Mouse (Mus musculus) ovary, postnatal 10 days (tissue): ENCODE measurements around the gene Ccdc106.
A peak's percentile ranks its signal among the peaks of the same experiment; 100 is the strongest.
"Not testable (repeated sequence)": the region's sequence is repeated elsewhere in the genome, so short reads cannot be mapped to it uniquely, and the experiment has no call there.

Experiments
- DNase-seq: peaks from one replicate; pipeline ENCODE4 v3.0.0; 2022; ENCODE audit warnings: low spot score

The Ccdc106 gene

DNA sequence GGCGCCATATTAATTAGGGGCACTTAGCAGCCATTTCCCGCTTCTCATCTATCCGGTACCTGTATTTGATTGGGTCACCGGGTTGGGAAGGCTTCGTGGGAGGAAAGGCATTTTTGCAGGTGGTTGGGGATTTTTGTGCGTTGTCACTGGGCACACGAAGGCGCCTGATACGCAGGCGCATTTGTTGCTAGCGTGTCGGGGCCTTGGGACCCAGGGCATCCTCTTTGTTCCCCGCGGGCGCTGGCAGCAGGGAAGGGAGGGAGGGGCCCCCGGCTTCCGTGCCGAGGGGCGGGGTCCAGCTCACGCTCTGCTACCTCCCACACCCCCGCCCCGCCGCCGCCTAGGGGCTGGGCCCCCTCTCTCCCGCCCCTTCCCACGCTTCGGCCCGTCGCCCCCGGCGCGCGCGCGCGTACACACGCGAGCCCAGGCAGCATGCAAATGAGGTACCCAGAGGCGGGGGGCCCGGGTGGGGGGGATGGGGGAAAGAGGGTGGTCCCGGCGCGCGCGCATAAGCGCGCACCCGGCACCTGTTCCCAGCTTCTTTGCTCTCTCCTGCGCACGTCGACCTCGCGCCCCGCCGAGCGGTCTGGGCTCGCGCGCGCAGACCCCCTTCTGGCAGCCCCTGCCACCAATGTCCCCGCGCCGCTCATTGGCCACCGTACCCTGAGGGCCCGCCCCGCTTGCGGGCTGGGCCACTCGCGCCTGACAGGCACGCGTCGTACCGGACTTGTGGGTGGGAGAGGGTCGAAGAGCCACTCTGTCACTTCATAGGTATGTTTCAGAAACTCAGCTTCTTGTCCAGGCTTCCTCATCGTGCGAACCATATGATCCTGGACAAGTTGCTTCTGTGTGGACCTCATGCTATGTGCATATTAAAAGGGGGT, 5.0 kb upstream of the Ccdc106 start, which contains the start of gene Gm44973:
TSS of gene Gm44973 (plus strand) at position 379 of the 884 bp plus-strand sequence.
- peak; percentile 90 for DNase-seq

DNA sequence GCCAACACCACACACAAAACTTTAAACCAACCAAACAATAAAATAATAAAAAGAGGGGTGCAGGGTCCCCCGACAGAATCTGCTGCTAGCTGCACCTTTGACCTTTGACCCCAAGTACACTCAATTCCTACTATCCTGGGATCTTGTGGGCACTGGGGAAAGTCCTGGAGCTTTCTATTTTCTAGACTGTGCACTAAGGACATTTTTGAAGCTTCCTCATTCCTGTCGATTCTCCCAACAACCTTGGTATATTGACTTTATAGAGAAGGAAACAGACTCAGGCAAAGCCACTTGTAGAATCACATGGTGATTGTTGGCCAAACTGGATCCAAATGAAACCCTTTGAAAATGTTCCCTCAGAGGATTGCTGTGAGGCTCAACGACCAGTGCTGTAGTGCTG, 4.3 kb upstream of the Ccdc106 start:
- no peak for DNase-seq

DNA sequence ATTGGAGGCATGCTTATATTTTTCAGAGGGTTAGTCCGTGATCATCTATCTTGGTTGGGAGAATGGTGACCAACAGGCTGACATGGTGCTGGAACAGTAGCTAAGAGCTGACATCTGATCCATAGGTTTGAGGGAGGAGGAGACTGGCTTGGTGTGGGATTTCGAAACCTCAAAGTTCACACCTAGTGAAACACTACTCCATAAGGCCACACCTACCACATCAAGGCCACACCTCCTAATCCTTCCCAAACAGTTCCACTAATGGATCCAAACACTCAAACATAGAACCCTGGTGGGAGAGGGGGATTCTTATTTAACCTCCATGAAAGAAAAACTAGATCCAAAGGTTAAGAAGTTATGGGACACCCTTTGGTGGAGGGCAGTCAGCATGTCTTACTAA, 3.4 kb upstream of the Ccdc106 start:
- no peak for DNase-seq

DNA sequence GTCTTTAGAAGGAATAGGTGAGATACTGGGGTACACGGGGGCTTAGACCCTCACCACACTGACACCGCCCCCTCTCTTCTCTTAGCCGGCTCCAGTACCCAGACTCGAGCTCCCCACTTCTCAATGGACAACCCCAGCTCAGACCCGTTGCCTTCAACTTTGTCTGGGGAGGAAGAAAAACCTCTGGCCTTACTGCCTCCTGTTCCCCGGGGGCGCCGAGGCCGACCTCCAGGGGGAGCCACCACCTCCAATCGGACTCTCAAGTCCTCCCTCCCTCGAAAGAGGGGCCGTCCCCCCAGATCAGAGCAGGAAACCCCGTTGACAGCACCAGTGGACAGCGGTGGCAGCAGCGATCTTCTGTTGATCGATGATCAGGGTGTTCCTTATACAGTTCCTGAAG, 3.0 kb upstream of the Ccdc106 start:
- no peak for DNase-seq

DNA sequence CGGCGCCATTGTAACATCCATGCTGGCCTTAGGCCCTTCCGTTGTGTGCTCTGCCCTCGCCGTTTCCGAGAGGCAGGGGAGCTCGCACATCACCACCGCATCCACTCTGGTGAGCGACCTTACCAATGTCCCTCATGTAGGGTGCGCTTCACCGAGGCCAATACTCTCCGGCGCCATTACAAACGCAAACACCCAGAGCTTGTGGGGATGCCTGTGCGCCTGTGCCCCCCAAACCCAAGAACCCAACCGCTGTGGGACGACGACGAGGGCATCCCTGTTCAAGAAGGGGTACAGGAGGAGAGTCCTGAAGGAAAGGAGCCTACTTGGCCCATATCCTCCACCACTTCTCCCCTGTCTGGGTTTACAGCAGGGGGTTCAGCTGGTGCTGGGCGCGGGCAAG, 2.4 kb upstream of the Ccdc106 start:
- no peak for DNase-seq

DNA sequence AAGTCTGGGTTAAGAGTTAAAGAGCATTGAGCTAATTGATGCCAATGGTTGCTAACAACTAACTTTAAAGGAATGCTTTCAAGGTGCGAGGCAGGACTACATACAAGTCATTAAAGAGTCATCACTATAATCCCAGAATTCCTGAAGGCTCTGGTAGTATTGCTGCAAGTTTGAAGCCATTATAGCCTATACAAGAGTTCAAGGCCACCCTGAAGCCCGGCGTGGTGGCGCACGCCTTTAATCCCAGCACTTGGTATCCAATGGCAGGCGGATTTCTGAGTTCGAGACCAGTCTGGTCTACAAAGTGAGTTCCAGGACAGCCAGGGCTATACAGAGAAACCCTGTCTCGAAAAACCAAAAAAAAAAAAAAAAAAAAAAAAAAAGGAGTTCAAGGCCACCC, 777 bp upstream of the Ccdc106 start:
- not testable (repeated sequence) for DNase-seq

DNA sequence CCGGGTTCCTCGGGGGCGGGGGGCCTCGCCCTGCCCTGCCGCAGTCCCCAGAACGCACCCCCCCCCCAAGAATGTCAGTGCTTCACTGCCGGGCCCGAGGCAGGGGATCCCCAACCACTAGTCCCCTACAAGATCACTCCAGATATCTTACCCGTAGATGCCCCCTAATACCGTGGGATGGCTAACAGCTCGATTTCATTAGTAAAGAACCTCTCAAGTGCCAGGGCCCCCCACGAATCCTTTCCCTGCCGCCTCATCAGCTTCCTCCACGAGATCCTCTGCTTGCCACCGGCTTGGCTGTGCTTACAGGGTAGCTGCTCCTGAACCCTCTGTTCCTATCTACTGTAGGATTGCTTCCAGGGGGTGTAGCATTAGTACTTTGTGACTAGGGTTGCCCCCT, 332 bp downstream of the Ccdc106 start:
- no peak for DNase-seq

DNA sequence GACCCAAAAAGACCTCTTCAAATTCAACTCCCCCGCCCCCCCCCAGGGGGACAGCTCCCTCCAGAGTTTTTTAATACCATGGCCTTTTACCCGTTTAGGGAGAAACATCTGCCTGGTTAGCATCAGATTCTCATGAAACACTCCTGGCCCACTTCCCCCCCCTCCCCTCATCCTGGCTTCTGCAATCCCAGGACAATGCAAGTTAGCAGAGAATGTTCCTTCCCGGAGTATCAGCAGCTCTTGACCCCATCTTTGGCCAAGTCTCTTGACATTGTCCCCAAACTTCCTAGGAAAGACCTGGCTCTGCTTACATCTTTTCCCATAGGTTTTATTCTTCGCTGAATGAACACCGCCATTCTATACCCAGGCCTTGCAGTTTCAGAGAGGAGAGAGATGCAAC, 844 bp downstream of the Ccdc106 start:
- DNase-seq, result no peak

DNA sequence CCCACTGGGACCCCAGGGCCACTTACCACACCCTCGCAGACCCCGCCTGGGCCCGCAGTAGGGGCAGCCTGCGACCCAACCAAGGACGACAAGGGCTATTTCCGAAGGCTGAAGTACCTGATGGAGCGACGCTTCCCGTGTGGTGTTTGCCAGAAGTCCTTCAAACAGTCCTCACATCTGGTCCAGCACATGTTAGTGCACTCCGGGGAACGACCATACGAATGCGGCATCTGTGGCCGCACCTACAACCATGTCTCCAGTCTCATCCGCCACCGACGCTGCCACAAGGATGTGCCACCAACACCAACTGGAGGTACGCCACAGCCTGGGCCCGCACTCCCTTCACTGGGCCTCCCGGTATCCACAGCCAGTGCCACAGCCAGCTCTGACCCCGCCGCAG, 9.2 kb downstream of the Ccdc106 start:
- no peak for DNase-seq

DNA sequence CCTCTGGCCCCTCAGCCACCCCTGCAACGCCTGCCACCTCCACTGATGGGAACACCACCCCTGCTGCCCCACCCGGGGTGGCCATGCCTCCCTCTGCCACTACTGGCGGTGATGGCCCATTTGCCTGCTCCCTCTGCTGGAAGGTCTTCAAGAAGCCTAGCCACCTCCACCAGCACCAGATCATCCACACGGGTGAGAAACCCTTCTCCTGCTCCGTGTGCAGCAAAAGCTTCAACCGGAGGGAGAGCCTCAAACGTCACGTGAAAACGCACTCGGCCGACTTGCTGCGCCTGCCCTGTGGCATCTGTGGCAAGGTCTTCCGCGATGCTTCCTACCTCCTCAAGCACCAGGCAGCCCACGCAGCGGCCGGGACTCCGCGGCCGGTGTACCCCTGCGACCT, 9.6 kb downstream of the Ccdc106 start:
- DNase-seq, result no peak

DNA sequence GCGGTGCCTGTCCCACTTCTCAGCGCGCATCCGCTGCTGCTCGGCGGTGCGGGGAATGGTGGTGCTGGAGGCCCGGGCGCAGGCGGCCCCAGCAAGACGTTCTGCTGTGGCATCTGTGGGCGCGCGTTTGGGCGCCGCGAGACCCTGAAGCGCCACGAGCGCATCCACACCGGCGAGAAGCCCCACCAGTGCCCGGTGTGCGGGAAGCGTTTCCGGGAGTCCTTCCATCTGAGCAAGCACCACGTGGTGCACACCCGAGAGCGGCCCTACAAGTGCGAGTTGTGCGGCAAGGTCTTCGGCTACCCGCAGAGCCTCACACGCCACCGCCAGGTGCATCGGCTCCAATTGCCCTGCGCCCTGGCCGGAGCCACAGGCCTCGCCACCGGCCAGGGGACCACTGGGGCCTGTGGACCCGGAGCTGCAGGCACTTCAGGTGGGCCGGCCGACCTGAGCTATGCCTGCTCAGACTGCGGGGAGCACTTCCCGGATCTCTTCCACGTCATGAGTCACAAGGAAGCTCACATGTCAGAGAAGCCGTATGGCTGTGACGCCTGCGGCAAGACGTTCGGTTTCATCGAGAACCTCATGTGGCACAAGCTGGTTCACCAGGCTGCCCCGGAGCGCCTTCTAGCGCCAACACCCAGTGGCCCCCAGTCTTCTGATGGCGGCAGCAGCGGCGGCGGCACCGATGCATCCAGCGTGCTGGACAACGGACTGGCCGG, 10.4 kb downstream of the Ccdc106 start:
- no peak for DNase-seq

DNA sequence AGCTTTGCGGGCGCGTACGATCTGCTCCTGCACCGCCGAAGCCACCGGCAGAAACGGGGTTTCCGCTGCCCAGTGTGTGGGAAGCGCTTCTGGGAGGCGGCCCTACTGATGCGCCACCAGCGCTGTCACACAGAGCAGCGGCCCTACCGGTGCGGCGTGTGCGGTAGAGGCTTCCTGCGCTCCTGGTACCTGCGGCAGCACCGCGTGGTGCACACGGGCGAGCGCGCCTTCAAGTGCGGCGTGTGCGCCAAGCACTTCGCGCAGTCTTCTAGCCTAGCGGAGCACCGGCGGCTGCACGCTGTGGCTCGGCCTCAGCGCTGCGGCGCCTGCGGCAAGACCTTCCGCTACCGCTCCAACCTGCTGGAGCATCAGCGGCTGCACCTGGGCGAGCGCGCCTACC, 11.1 kb downstream of the Ccdc106 start:
- DNase-seq, result no peak

DNA sequence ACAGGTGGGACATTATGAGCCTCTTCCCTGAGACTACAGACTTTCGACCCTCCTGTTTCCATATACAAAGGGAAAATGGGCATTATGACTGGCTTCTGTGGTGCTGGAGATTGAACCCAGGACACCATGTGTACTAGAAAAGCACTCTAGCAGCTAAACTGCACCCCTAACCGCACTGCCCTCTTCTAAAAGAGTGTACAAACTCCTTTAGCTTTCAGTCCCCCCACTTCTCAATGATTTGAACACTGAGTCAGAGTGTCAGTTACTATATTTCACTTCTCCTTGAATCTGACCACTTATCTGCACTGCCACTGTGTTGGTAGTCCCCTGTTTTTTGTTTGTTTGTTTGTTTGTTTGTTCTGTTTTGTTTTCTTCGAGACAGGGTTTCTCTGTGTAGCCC, 13.5 kb downstream of the Ccdc106 start, which contains the start of gene 4632433K11Rik:
TSS of gene 4632433K11Rik (plus strand) at position 301 of the 400 bp plus-strand sequence.
- DNase-seq, result no peak

DNA sequence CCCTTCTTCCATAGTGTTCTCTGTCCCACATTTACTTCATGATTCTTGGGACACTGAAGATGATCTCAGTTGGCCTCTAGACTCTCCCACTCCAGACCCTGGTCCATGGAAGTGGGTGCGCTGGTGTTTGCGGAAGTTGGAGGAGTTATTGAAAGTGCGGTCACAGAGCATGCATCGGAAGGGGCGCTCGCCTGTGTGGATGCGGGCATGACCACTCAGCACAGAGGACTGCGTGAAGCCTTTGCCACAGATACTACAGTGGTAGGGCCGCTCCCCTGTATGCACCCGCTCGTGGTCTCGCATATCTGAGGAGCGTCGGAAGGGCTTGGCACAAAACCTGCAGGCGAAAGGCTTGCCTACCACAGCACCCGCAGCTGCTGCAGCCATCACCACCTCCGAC, 15.3 kb downstream of the Ccdc106 start:
- DNase-seq, result no peak

DNA sequence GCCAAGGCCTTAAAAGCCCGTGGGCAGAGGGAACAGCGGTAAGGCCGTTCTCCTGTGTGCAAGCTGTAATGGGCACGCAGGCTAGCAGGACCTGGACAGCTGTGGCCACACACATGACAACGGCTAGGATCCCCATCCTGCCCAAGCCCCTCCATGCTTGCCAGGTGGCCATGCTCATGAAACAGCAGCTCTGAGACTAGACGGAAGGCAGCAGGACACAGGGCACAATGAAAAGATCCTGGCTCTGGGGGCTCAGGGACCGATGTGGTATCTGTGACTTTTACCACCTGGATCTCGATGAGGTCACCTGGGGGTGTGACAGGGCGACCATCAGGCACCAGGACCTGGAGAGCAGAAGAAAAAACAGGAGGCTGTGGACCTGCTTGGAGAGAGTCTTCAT, 15.8 kb downstream of the Ccdc106 start:
- no peak for DNase-seq

DNA sequence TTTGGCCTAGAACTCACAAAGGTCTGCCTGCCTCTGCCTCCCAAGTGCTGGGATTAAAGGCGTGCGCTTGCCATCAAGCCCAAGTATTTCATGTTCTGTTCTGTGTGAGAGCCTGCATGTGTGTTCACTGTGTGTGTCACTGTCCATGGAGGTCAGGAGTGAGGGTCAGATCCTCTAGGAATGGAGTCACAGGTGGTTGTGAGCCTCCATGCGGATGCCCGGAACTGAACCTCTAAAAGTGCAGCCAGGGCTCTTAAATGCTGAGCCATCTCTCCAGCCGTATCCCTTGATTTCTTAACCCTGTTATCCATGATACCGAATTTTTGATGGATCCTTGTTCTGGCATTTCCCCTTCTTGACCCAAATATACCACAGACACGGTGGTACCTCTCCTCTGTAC, 16.7 kb downstream of the Ccdc106 start:
- no peak for DNase-seq

DNA sequence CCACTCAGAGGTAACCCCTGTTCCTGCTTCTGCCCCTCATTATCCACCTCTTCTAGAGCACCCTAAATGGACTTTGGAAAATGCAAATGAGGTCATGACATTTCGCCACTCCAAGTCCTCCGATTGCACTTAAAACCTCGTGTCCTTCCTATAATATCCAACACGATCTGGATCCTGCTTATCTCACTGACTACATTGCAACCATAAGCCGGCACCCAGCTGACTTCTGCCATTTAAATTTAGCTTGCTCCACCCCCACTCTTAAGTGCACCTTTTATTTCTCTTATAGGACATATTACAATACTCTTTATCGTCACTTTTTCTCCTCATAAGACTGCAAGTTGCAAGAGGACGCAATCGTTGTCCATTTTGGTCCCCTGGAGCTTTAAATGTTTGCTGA, 17.1 kb downstream of the Ccdc106 start:
- no peak for DNase-seq

DNA sequence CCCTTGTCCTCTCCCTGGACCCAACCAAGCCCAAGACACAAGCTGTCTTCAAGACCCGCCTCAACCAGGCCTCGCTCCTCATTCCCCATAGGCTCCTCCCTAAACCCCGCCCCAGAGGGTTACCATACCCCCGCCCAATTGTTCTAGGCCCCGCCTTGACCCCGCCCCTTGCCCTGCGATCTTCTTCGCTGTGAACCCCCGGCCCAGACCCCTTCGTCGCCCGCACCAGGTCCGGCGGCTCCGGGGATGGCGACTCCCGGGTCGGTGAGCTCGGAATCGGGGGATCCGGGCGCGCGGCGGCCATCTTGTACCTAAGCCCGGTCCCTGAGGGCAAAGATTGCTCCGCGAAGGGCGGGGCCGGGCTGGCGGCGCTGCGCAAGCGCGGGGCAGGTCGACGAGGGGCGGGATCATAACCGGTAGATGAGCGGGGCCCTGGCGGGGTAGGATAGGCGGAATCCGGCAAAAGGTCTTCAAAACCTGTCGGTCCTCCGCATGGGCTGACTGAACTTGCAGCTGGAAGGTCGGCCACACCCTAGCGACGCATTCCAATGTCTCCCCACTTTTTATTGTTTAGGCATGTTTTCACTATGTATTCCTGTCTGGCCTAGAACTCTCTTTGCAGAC, 17.9 kb downstream of the Ccdc106 start, which contains the start of gene Zfp784:
TSS of gene Zfp784 (minus strand) at position 338 of the 624 bp plus-strand sequence.
- peak; percentile 90 for DNase-seq

DNA sequence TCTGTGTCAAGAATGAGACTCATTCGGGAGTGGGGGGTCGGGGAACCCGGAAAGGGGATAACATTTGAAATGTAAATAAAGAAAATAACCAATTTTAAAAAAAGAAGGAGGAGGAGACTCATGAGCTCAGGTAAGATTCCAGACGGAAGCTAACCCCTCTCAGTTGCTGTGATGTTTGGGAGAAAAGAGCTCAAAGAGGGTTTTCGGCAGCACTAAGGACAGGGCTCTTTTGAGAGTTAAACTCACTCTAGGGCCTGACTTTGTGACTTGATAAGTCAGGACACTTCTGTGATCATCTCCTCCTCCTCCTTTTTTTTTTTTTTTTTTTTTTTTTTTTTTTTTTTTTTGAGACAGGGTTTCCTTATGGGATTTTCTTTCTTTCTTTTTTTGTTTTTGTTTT, 18.6 kb downstream of the Ccdc106 start:
- no peak for DNase-seq

DNA sequence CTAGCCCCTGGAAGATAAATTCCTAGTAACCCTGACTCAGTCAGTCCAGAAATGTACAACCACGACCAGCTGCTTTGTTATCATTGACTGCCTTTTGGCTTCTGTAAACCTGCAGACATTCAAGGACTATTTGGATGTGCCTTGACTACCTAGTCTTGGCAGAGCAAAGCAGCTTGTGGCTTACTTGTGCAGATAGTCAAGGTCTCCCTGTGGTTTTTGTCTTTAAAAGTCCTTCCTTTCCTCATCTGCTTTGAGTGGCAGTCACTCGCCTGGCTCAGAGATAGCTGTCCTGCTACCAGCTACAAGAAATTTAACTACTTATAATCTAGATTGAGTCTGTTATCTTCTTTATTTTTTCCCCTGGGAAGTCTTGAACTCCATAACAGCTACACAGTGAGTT, 24.6 kb downstream of the Ccdc106 start:
- DNase-seq, result no peak

DNA sequence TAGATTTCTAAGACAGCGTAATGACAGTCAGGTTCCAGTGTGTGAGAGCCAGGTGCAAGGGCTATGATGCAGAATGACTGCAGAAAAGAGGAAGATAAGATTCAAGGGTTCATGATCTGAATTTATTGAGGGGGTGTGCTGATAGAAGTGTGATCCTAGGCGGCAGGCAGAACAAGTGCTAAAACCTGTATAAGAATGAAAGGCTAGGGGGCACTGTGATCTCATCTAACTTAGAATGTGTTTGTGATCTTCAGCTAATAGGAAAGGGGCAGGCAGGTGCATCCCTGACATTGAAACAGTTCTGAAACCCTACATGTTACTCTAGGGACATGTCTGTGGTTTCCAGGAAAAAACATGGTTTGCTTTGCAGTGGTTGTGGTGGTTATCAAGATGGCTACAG, 25.8 kb downstream of the Ccdc106 start:
- DNase-seq, result no peak

DNA sequence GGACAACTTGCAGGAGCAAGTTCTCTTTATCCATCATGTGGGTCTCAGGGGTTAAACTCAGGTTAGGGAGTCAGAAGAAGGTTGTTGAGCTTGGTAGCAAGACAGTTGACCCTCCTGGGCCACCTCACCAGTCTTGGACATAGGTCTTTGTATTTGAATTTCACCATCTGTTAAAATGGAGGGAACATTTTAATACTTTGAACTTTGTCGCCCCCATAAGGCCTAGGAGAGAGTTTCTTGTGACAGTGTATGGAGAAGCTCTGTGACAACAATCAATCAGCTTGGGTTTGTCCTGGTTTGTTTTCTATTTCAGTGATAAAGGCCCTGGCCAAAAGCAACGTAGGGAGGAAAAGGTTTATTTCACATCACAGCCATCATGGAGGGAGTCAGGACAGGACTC, 27.0 kb downstream of the Ccdc106 start:
- DNase-seq, result no peak
